Mouse (Mus musculus) intestine, embryonic 14.5 days (tissue): ENCODE results near the gene Gm42878. TPM values are rescaled to one million over a fixed set of nuclear protein-coding genes. Genes with fewer than 3 reads are reported as not detected.

Source experiments
- ATAC-seq: fragments of 200-750 bp; cut with Nextera tagmentation; replicated peaks from 2 replicates; pipeline ENCODE4 v1.8.0; 2017; ENCODE audit warnings: low read depth, moderate number of reproducible peaks, moderate TSS enrichment, moderate library complexity; ENCODE audit not compliant: low FRiP score, low TSS enrichment
- DNase-seq: peaks from one replicate; pipeline ENCODE4 v3.0.0-alpha.2; 2018; ENCODE audit warnings: low spot score
- H3K27ac ChIP-seq: fragments of 300-500 bp; sonication (generic); 2 replicates; pipeline ENCODE4 v1.5.1; 2014; ENCODE audit warnings: low read depth, mild to moderate bottlenecking, control low read depth
- H3K27me3 ChIP-seq: fragments of 300-500 bp; sonication (generic); replicated peaks from 2 replicates; pipeline ENCODE4 v1.6.1; 2014; ENCODE audit warnings: low read length, control low read depth; ENCODE audit not compliant: control insufficient read depth, insufficient read depth
- H3K36me3 ChIP-seq: fragments of 300-500 bp; sonication (generic); 2 replicates; pipeline ENCODE4 v1.6.1; 2014; ENCODE audit warnings: low read length, control low read depth; ENCODE audit not compliant: control insufficient read depth, insufficient read depth
- H3K4me1 ChIP-seq: fragments of 300-500 bp; sonication (generic); replicated peaks from 2 replicates; pipeline ENCODE4 v1.6.1; 2014; ENCODE audit warnings: low read length, control low read depth, mixed read lengths; ENCODE audit not compliant: control insufficient read depth, insufficient read depth
- H3K4me2 ChIP-seq: fragments of 300-500 bp; sonication (generic); 2 replicates; pipeline ENCODE4 v1.6.1; 2014; ENCODE audit warnings: low read length
- H3K4me3 ChIP-seq: fragments of 300-500 bp; sonication (generic); 2 replicates; pipeline ENCODE4 v1.5.1; 2014; ENCODE audit warnings: low read depth, low read length, control low read depth, mixed read lengths
- H3K9ac ChIP-seq: fragments of 300-500 bp; sonication (generic); 2 replicates; pipeline ENCODE4 v1.6.1; 2014; ENCODE audit warnings: mild to moderate bottlenecking, low read length
- H3K9me3 ChIP-seq: fragments of 300-500 bp; sonication (generic); 2 replicates; pipeline ENCODE4 v1.6.1; 2016; ENCODE audit warnings: low read length, control low read depth; ENCODE audit not compliant: control insufficient read depth
- WGBS: fragments of 180-500 bp; shearing (Covaris S2); extraction: QIAGEN DNeasy Blood & Tissue Kit; methylation state at CpG from one replicate; pipeline ENCODE4 v1.1.7; 2014; 5-methylcytosine and 5-hydroxymethylcytosine counted together
- polyA plus RNA-seq: library from polyadenylated mRNA; unstranded; fragments of >200 nt; fragmentation: Nextera tagmentation; extraction: Ambion mirVana; gene quantifications from 2 replicates; pipeline ENCODE4 v1.2.1, GENCODE M21; 2014

Gm42878 gene
- polyA plus RNA-seq, 1 experiment from 2014 or later = not detected

GRCm38 (mm10) chr5:121570787-121571186 is 25.5 kb upstream of the Gm42878 start:
- Histone ChIP-seq H3K9ac (no peak overlapping the region), H3K27ac (no peak overlapping the region), H3K4me1 (no peaks in the 10 kb centered on the region), H3K9me3 (no peaks in the 10 kb centered on the region), H3K36me3 (peaks cover 52% of the 10 kb centered on the region), H3K4me3 (no peak overlapping the region), H3K4me2 (no peak overlapping the region), H3K27me3 (no peaks in the 10 kb centered on the region)
- DNase-seq = no peak
- WGBS = 47% methylated on average over 1 of the region's 1 CpGs
- ATAC-seq = no peak

GRCm38 (mm10) chr5:121569881-121570420 is 24.7 kb upstream of the Gm42878 start:
- DNase-seq = no peak
- no peaks in the 10 kb centered on the region for H3K4me1 ChIP-seq
- no peak overlapping the region for H3K4me2 ChIP-seq
- no peaks in the 10 kb centered on the region for H3K9me3 ChIP-seq
- H3K4me3 ChIP-seq = no peak overlapping the region
- H3K36me3 ChIP-seq = peaks cover 47% of the 10 kb centered on the region
- H3K27me3 ChIP-seq = no peaks in the 10 kb centered on the region
- no peak overlapping the region for H3K27ac ChIP-seq
- H3K9ac ChIP-seq = no peak overlapping the region
- WGBS = 67% methylated on average over 9 of the region's 9 CpGs
- ATAC-seq = no peak

GRCm38 (mm10) chr5:121566035-121566681 is 20.9 kb upstream of the Gm42878 start:
- DNase-seq (no peak), ATAC-seq (0 out of 2 replicates have a peak, but pooled peaks have one; percentile 19)
- Histone ChIP-seq H3K4me2 (no peak overlapping the region), H3K27ac (no peak overlapping the region), H3K27me3 (no peaks in the 10 kb centered on the region), H3K36me3 (peaks cover 25% of the 10 kb centered on the region), H3K4me3 (no peak overlapping the region), H3K9me3 (no peaks in the 10 kb centered on the region), H3K9ac (no peak overlapping the region), H3K4me1 (no peaks in the 10 kb centered on the region)
- WGBS = 78% methylated on average over 16 of the region's 16 CpGs

GRCm38 (mm10) chr5:121564468-121564895 is 19.2 kb upstream of the Gm42878 start:
- H3K4me3 ChIP-seq = no peak overlapping the region
- WGBS = 13% methylated on average over 11 of the region's 11 CpGs
- H3K9ac ChIP-seq = no peak overlapping the region

GRCm38 (mm10) chr5:121562436-121562835 is 17.2 kb upstream of the Gm42878 start:
- ATAC-seq (no peak), DNase-seq (no peak)
- Histone ChIP-seq H3K36me3 (no peaks in the 10 kb centered on the region), H3K9ac (no peak overlapping the region), H3K4me2 (no peak overlapping the region), H3K27ac (no peak overlapping the region), H3K4me3 (no peak overlapping the region), H3K4me1 (no peaks in the 10 kb centered on the region), H3K27me3 (no peaks in the 10 kb centered on the region), H3K9me3 (no peaks in the 10 kb centered on the region)
- 81% methylated on average over 3 of the region's 3 CpGs for WGBS

More at GRCm38 (mm10) chr5:121564468-121564895, 19.2 kb upstream of the Gm42878 start:
- Histone ChIP-seq H3K27ac (no peak overlapping the region), H3K4me1 (no peaks in the 10 kb centered on the region), H3K27me3 (no peaks in the 10 kb centered on the region), H3K4me2 (peak overlapping the region; percentile 29; the same call in 1 of the 2 replicates), H3K9me3 (no peaks in the 10 kb centered on the region), H3K36me3 (0 out of 2 replicates have a peak, but pooled peaks cover 12% of the 10 kb centered on the region)
- ATAC-seq (no peak; the same call in 1 of the 2 replicates), DNase-seq (peak; percentile 93)

- Histone ChIP-seq H3K9ac (no peak overlapping the region), H3K4me2 (no peak overlapping the region), H3K36me3 (no peaks in the 10 kb centered on the region), H3K4me3 (no peak overlapping the region), H3K27me3 (no peaks in the 10 kb centered on the region), H3K9me3 (no peaks in the 10 kb centered on the region), H3K4me1 (peaks cover 6% of the 10 kb centered on the region), H3K27ac (no peak overlapping the region)
- WGBS = 87% methylated on average over 7 of the region's 7 CpGs
- ATAC-seq = no peak
- no peak for DNase-seq
Observed at GRCm38 (mm10) chr5:121549196-121549595, 3.9 kb upstream of the Gm42878 start.

GRCm38 (mm10) chr5:121547084-121547483 is 1.8 kb upstream of the Gm42878 start:
- DNase-seq (no peak), ATAC-seq (no peak)
- Histone ChIP-seq H3K27ac (no peak overlapping the region), H3K4me2 (no peak overlapping the region), H3K27me3 (no peaks in the 10 kb centered on the region), H3K4me3 (no peak overlapping the region), H3K36me3 (no peaks in the 10 kb centered on the region), H3K4me1 (peaks cover 13% of the 10 kb centered on the region), H3K9me3 (no peaks in the 10 kb centered on the region), H3K9ac (no peak overlapping the region)
- 91% methylated on average over 3 of the region's 3 CpGs for WGBS

GRCm38 (mm10) chr5:121546530-121546895 is 1.2 kb upstream of the Gm42878 start:
- DNase-seq (peak; percentile 71), ATAC-seq (peak; percentile 37; the same call in 1 of the 2 replicates)
- 28% methylated on average over 6 of the region's 6 CpGs for WGBS

More at GRCm38 (mm10) chr5:121546530-121546895, 1.2 kb upstream of the Gm42878 start:
- H3K27ac ChIP-seq = peak overlapping the region; percentile 97; the same call in 1 of the 2 replicates
- peak overlapping the region; percentile 54 for H3K4me2 ChIP-seq
- no peaks in the 10 kb centered on the region for H3K27me3 ChIP-seq
- no peaks in the 10 kb centered on the region for H3K36me3 ChIP-seq
- H3K9me3 ChIP-seq = no peaks in the 10 kb centered on the region
- peaks cover 13% of the 10 kb centered on the region for H3K4me1 ChIP-seq
- H3K4me3 ChIP-seq = peak overlapping the region; percentile 93
- H3K9ac ChIP-seq = peak overlapping the region; percentile 96
